10 mouse cellular contexts compared by ENCODE assay signal in genomic region chr11:65852066-65852465, GRCm38 (mm10). TPM values are rescaled to one million over a fixed set of nuclear protein-coding genes. Genes with fewer than 3 reads are reported as not detected.
A peak's percentile ranks its signal among the peaks of the same experiment; 100 is the strongest.
DNase-seq lines count a peak whose midpoint lies in the region; ATAC-seq and TF ChIP-seq lines count a peak whose summit lies in the region.
"Had no signal": no experiment of that assay in that cellular context is flagged by ENCODE, and none has a peak within 500 bp of the region (broad histone marks: within the 10 kb centered on the region; RNA-seq: fewer than 3 reads in every experiment).

No protein-coding gene starts in this region.

- H3K27me3 ChIP-seq in heart, adult 2 months (ENCODE audit: control insufficient read depth, insufficient read depth, low read length): no peaks in the 10 kb centered on the region
- no peaks in the 10 kb centered on the region for H3K27me3 ChIP-seq in midbrain, embryonic 10.5 days (ENCODE audit: low read depth, poor library complexity, severe bottlenecking)
- no peaks in the 10 kb centered on the region for H3K27me3 ChIP-seq in midbrain, embryonic 15.5 days (replicated peaks)
- H3K27me3 ChIP-seq in neural tube, embryonic 13.5 days: no peaks in the 10 kb centered on the region
- H3K27me3 ChIP-seq: hindbrain, embryonic 15.5 days had no signal

- TF ChIP-seq EP300 in heart, adult 2 months (IDR thresholded peaks at IDR 0.05; ENCODE audit: insufficient read depth, low read depth, low read length): no peak

- no peak for TF ChIP-seq POLR2A in heart, adult 2 months (IDR thresholded peaks at IDR 0.05; ENCODE audit: insufficient read depth, low read depth, low read length)
- TF ChIP-seq POLR2A in brain, embryonic 14.5 days (IDR thresholded peaks at IDR 0.05; ENCODE audit: borderline replicate concordance, extremely low read depth, insufficient read depth, insufficient read length, poor library complexity, severe bottlenecking): no peak

- H3K4me2 ChIP-seq in midbrain, embryonic 15.5 days: no peak overlapping the region
- no peak overlapping the region for H3K4me2 ChIP-seq in neural tube, embryonic 13.5 days
- H3K4me2 ChIP-seq: hindbrain, embryonic 15.5 days had no signal

- intact Hi-C loops in heart, adult 2 months (cut with DNase I): no loop called here

- peak; percentile 39 for TF ChIP-seq CTCF in heart, adult 2 months (IDR thresholded peaks at IDR 0.05)
- peak; percentile 37; the same call in 1 of the 2 replicates for TF ChIP-seq CTCF in brain, embryonic 14.5 days (IDR thresholded peaks at IDR 0.05; ENCODE audit: borderline replicate concordance, extremely low read depth, insufficient read depth, insufficient read length)

- no peaks in the 10 kb centered on the region for H3K9me3 ChIP-seq in midbrain, embryonic 10.5 days (replicated peaks)
- no peaks in the 10 kb centered on the region for H3K9me3 ChIP-seq in midbrain, embryonic 15.5 days
- no peaks in the 10 kb centered on the region for H3K9me3 ChIP-seq in neural tube, embryonic 13.5 days
- H3K9me3 ChIP-seq: hindbrain, embryonic 15.5 days had no signal

- no peak for ATAC-seq in midbrain, embryonic 15.5 days (replicated peaks)
- ATAC-seq in neural tube, embryonic 13.5 days (ENCODE audit: low read depth): peak; percentile 53; the same call in 1 of the 2 replicates

- no peak overlapping the region for H3K4me3 ChIP-seq in heart, adult 2 months
- H3K4me3 ChIP-seq in midbrain, embryonic 10.5 days: no peak overlapping the region
- no peak overlapping the region for H3K4me3 ChIP-seq in midbrain, embryonic 15.5 days
- no peak overlapping the region for H3K4me3 ChIP-seq in neural tube, embryonic 13.5 days
- H3K4me3 ChIP-seq: hindbrain, embryonic 15.5 days; myocyte had no signal

- H3K9ac ChIP-seq in heart, adult 2 months (ENCODE audit: low read depth, low read length): no peak overlapping the region
- H3K9ac ChIP-seq in midbrain, embryonic 15.5 days: no peak overlapping the region
- no peak overlapping the region for H3K9ac ChIP-seq in neural tube, embryonic 13.5 days
- H3K9ac ChIP-seq: hindbrain, embryonic 15.5 days had no signal

- H3K79me2 ChIP-seq in heart, adult 2 months (replicated peaks; ENCODE audit: control insufficient read depth, insufficient read depth, low read length): no peaks in the 10 kb centered on the region

- WGBS in heart, adult 2 months: 16% methylated on average over 1 of the region's 1 CpGs
- 5% methylated on average over 1 of the region's 1 CpGs for WGBS in midbrain, embryonic 10.5 days
- WGBS in midbrain, embryonic 15.5 days: 16% methylated on average over 1 of the region's 1 CpGs
- WGBS in neural tube, embryonic 13.5 days: 8% methylated on average over 1 of the region's 1 CpGs

- DNase-seq in heart, adult 2 months: no peak
- no peak for DNase-seq in heart, adult 8-10 months (ENCODE audit: low spot score)
- peak; percentile 19 for DNase-seq in midbrain, embryonic 10.5 days (ENCODE audit: low spot score)
- no peak for DNase-seq in brain, embryonic 14.5 days (ENCODE audit: low read depth)
- DNase-seq in yolk sac, embryonic 10.5 days (ENCODE audit: low spot score): no peak
- no peak for DNase-seq in adrenal gland, adult 8-10 months

- H3K27ac ChIP-seq in heart, adult 2 months: no peak overlapping the region
- H3K27ac ChIP-seq in midbrain, embryonic 10.5 days (replicated peaks): no peak overlapping the region
- H3K27ac ChIP-seq in midbrain, embryonic 15.5 days: no peak overlapping the region
- H3K27ac ChIP-seq in neural tube, embryonic 13.5 days (replicated peaks): no peak overlapping the region
- H3K27ac ChIP-seq: hindbrain, embryonic 15.5 days had no signal

- no peaks in the 10 kb centered on the region for H3K36me3 ChIP-seq in heart, adult 2 months (ENCODE audit: control insufficient read depth, insufficient read depth, low read length)
- H3K36me3 ChIP-seq in midbrain, embryonic 10.5 days: no peaks in the 10 kb centered on the region
- H3K36me3 ChIP-seq in midbrain, embryonic 15.5 days (replicated peaks): no peaks in the 10 kb centered on the region
- no peaks in the 10 kb centered on the region for H3K36me3 ChIP-seq in neural tube, embryonic 13.5 days
- H3K36me3 ChIP-seq: hindbrain, embryonic 15.5 days had no signal

- H3K4me1 ChIP-seq in heart, adult 2 months (ENCODE audit: control insufficient read depth, insufficient read depth, low read length): no peaks in the 10 kb centered on the region
- H3K4me1 ChIP-seq in midbrain, embryonic 10.5 days: peaks cover 7% of the 10 kb centered on the region
- no peaks in the 10 kb centered on the region for H3K4me1 ChIP-seq in midbrain, embryonic 15.5 days
- peaks cover 11% of the 10 kb centered on the region for H3K4me1 ChIP-seq in neural tube, embryonic 13.5 days (replicated peaks)
- H3K4me1 ChIP-seq: hindbrain, embryonic 15.5 days had no signal

RNA-seq across cellular contexts. Expression of gene Zkscan6, which starts 45.1 kb away (rescaled TPM):
- total RNA-seq in heart, adult 2 months (2021): 1 to 10 TPM; 4.2 to 4.4 TPM
- polyA plus RNA-seq in heart, adult 2 months (2012; rRNA removed): 2.1 and 3.0 TPM in 2 replicates
- 1 to 10 TPM; 3.4 to 5.7 (median 4.7) TPM for total RNA-seq in heart, adult 8-10 months (2022)
- 13.3 and 15.8 TPM in 2 replicates for polyA plus RNA-seq in midbrain, embryonic 10.5 days (2016; fragmentation: Nextera tagmentation; extraction: Ambion mirVana)
- polyA plus RNA-seq in midbrain, embryonic 15.5 days (2015; fragmentation: Nextera tagmentation; extraction: Ambion mirVana): 19.7 and 20.1 TPM in 2 replicates
- polyA plus RNA-seq in brain, embryonic 14.5 days (2012; rRNA removed): 10.2 and 10.4 TPM in 2 replicates
- 19.6 and 20.3 TPM in 2 replicates for polyA plus RNA-seq in neural tube, embryonic 13.5 days (2015; fragmentation: Nextera tagmentation; extraction: Ambion mirVana)
- 10 to 100 TPM; 11.5 to 15.9 (median 13.2) TPM for total RNA-seq in adrenal gland, adult 8-10 months (2022)
